Mouse (Mus musculus) lung, postnatal 0 days (tissue): ENCODE measurements around the gene Dmbx1.

Experiments
- CTCF ChIP-seq: IDR thresholded peaks from 2 replicates; pipeline ENCODE4 v1.5.1; 2016; ENCODE audit warnings: antibody characterized with exemption, mild to moderate bottlenecking
- EP300 ChIP-seq: IDR thresholded peaks from 2 replicates; pipeline ENCODE4 v1.6.1; 2016; ENCODE audit warnings: antibody characterized with exemption, mild to moderate bottlenecking, control low read depth

GRCm38 (mm10) chr4:115987436-115987835, 47.7 kb upstream of the Dmbx1 start:
- TF ChIP-seq CTCF (no peak), EP300 (peak; percentile 63)
